Mouse (Mus musculus) liver, postnatal 0 days (tissue): ENCODE measurements around the gene Kat14. TPM values are rescaled to one million over a fixed set of nuclear protein-coding genes. Genes with fewer than 3 reads are reported as not detected.
A peak's percentile ranks its signal among the peaks of the same experiment; 100 is the strongest.

Source experiments
- ATAC-seq: fragments of 200-750 bp; cut with Nextera tagmentation; 2 replicates; pipeline ENCODE4 v1.8.0; 2017; ENCODE audit warnings: mild to moderate bottlenecking, moderate library complexity
- DNase-seq: peaks from one replicate; pipeline ENCODE4 v3.0.0-alpha.2; 2016
- H3K27ac ChIP-seq: fragments of 300-500 bp; sonication (generic); 2 replicates; pipeline ENCODE4 v1.5.1; 2014; ENCODE audit warnings: antibody characterized with exemption, moderate library complexity, mild to moderate bottlenecking, low read depth
- H3K27me3 ChIP-seq: fragments of 300-500 bp; sonication (generic); 2 replicates; pipeline ENCODE4 v1.6.1; 2014; ENCODE audit warnings: low read length, control low read depth, mixed read lengths; ENCODE audit not compliant: insufficient read depth
- H3K36me3 ChIP-seq: fragments of 300-500 bp; sonication (generic); replicated peaks from 2 replicates; pipeline ENCODE4 v1.6.1; 2014; ENCODE audit warnings: mild to moderate bottlenecking, control low read depth, low read length, moderate library complexity, mixed read lengths; ENCODE audit not compliant: insufficient read depth
- H3K4me1 ChIP-seq: fragments of 300-500 bp; sonication (generic); 2 replicates; pipeline ENCODE4 v1.6.1; 2014; ENCODE audit warnings: antibody characterized with exemption, mild to moderate bottlenecking, control low read depth; ENCODE audit not compliant: insufficient read depth
- H3K4me2 ChIP-seq: fragments of 300-500 bp; sonication (generic); 2 replicates; pipeline ENCODE4 v1.6.1; 2014; ENCODE audit warnings: low read depth, mild to moderate bottlenecking, low read length, moderate library complexity, mixed read lengths
- H3K4me3 ChIP-seq: fragments of 300-500 bp; sonication (generic); 2 replicates; pipeline ENCODE4 v1.5.1; 2014; ENCODE audit warnings: low read depth, low read length
- H3K9ac ChIP-seq: fragments of 300-500 bp; sonication (generic); replicated peaks from 2 replicates; pipeline ENCODE4 v1.6.1; 2014; ENCODE audit warnings: mild to moderate bottlenecking, moderate library complexity
- H3K9me3 ChIP-seq: fragments of 300-500 bp; sonication (generic); 2 replicates; pipeline ENCODE4 v1.6.1; 2016; ENCODE audit warnings: mild to moderate bottlenecking, control low read depth, low read length, mixed read lengths
- CTCF ChIP-seq: sonication (generic); IDR thresholded peaks from 2 replicates; pipeline ENCODE4 v1.5.1; 2016; ENCODE audit warnings: antibody characterized with exemption, low read depth
- EP300 ChIP-seq: IDR thresholded peaks from 2 replicates; pipeline ENCODE4 v1.6.1; 2016; ENCODE audit warnings: antibody characterized with exemption, low read depth, mild to moderate bottlenecking
- WGBS: fragments of 180-500 bp; shearing (Covaris S2); extraction: QIAGEN DNeasy Blood & Tissue Kit; methylation state at CpG from one replicate; pipeline ENCODE4 v1.1.7; 2014; ENCODE audit not compliant: insufficient replicate concordance; 5-methylcytosine and 5-hydroxymethylcytosine counted together
- polyA plus RNA-seq: library from polyadenylated mRNA; unstranded; fragments of >200 nt; fragmentation: Nextera tagmentation; extraction: Ambion mirVana; gene quantifications from 2 replicates; pipeline ENCODE4 v1.2.1, GENCODE M21; 2015

The Kat14 gene
- polyA plus RNA-seq, 1 experiment from 2014 or later: 12.3 TPM

DNA sequence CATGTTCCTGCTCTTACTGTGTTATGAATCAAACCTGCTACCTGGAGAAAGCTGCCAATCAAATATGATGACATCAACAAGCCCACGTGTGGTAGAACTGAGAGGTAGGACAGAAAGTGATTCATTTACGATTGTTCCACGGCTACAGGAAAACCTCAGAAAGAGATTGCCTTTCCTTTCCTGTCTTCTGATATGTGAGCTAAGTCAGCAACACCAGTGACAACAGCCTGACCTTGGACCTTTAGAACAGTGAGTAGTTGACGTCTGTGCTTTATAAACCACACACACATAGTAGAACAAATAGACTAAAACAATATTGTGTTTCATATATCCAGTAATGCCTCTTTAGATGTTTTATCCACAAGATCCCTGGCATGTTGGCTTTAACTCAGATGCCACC lies 25.6 kb upstream of the Kat14 start:
- H3K27me3 ChIP-seq: no peaks in the 10 kb centered on the region
- H3K4me3 ChIP-seq: no peak overlapping the region
- ATAC-seq (no peak), DNase-seq (no peak)
- TF ChIP-seq CTCF: no peak
- no peak for TF ChIP-seq EP300
- no peaks in the 10 kb centered on the region for H3K9me3 ChIP-seq
- H3K27ac ChIP-seq: no peak overlapping the region
- no peaks in the 10 kb centered on the region for H3K36me3 ChIP-seq
- 23% methylated on average over 4 of the region's 4 CpGs for WGBS
- H3K9ac ChIP-seq: no peak overlapping the region
- H3K4me1 ChIP-seq: no peaks in the 10 kb centered on the region
- no peak overlapping the region for H3K4me2 ChIP-seq

DNA sequence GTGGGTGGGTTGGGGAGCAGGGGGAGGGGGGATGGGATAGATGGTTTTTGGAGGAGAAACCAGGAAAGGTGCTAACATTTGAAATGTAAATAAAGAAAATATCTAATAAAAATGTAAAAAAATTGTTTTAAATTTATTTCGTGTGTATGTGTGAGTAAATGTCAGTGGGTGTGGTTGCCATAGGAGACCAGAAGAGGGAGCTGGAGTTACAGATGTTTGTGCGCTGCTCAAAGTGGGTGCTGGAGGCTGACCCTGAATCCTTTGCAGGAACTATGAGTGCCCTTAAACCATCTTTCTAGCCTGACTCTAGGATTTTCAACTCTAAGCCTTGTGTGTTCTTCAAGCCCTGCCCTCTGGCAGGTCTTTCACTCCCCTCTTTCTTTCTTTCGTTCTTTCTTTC lies 20.3 kb upstream of the Kat14 start:
- DNase-seq (no peak), ATAC-seq (no peak)
- no peak overlapping the region for H3K9ac ChIP-seq
- no peaks in the 10 kb centered on the region for H3K36me3 ChIP-seq
- H3K4me3 ChIP-seq: no peak overlapping the region
- no peak overlapping the region for H3K4me2 ChIP-seq
- TF ChIP-seq CTCF: peak; percentile 53
- no peak for TF ChIP-seq EP300
- H3K4me1 ChIP-seq: no peaks in the 10 kb centered on the region
- H3K27me3 ChIP-seq: no peaks in the 10 kb centered on the region
- no peak overlapping the region for H3K27ac ChIP-seq
- 59% methylated on average over 3 of the region's 3 CpGs for WGBS
- no peaks in the 10 kb centered on the region for H3K9me3 ChIP-seq

DNA sequence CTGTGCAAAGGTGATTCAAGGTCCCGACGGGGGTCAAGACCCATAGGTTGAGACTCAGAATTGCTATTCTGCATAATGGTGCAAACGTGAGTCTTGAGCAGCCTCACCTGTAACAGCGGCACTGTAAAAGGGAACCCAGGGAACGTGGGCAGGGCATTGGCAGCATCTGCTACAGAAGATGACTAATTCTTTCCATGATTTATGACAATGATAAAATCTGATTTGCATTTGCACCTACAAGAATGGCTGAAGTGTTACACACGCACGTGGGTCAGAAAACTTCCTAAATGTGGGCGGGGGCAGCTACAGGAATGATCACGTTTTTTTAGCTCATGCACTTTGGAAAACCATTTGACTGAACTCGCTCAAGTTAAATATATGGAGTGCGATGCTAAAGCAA lies 15.9 kb upstream of the Kat14 start:
- TF ChIP-seq EP300: no peak
- no peak for TF ChIP-seq CTCF
- no peaks in the 10 kb centered on the region for H3K27me3 ChIP-seq
- no peaks in the 10 kb centered on the region for H3K4me1 ChIP-seq
- H3K27ac ChIP-seq: no peak overlapping the region
- no peak for ATAC-seq
- H3K9ac ChIP-seq: no peak overlapping the region
- H3K4me2 ChIP-seq: no peak overlapping the region
- H3K36me3 ChIP-seq: no peaks in the 10 kb centered on the region
- no peak overlapping the region for H3K4me3 ChIP-seq
- DNase-seq: no peak
- H3K9me3 ChIP-seq: no peaks in the 10 kb centered on the region
- WGBS: 82% methylated on average over 11 of the region's 11 CpGs

GRCm38 (mm10) chr2:144369020-144369421 lies 238 bp downstream of the Kat14 start:
- TF ChIP-seq CTCF (no peak), EP300 (no peak)
- DNase-seq (no peak), ATAC-seq (peak; percentile 85)
- H3K9ac ChIP-seq: peak overlapping the region; percentile 83
- H3K4me3 ChIP-seq: peak overlapping the region; percentile 93
- WGBS: under 1% methylated on average over 39 of the region's 43 CpGs
- H3K4me2 ChIP-seq: peak overlapping the region; percentile 84
- H3K27ac ChIP-seq: peak overlapping the region; percentile 94
- no peaks in the 10 kb centered on the region for H3K9me3 ChIP-seq
- no peaks in the 10 kb centered on the region for H3K27me3 ChIP-seq
- peaks cover 16% of the 10 kb centered on the region; the same call in 1 of the 2 replicates for H3K4me1 ChIP-seq
- peaks cover 9% of the 10 kb centered on the region for H3K36me3 ChIP-seq

DNA sequence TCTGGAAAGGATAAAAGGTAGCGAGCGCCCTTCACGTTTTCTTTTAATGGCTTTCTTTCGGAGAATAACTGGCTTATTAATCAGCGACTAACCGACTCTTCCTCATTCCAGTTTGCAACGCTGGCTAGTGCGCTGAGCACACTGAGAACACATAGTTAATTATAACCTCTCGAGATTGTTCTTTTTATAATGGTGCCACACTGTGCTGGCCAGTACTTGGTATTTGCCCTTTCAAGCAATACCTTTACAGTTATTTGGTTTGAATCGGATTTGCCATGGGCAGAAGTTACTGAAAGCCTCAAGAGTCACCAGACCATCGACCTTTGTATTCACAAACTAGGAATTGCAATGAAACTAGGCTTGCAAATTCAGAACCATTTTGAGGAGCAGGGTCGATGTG lies 728 bp downstream of the Kat14 start:
- peak overlapping the region; percentile 83 for H3K9ac ChIP-seq
- H3K9me3 ChIP-seq: no peaks in the 10 kb centered on the region
- under 1% methylated on average over 12 of the region's 12 CpGs for WGBS
- no peak for DNase-seq
- H3K36me3 ChIP-seq: peaks cover 13% of the 10 kb centered on the region
- TF ChIP-seq EP300: no peak
- TF ChIP-seq CTCF: no peak
- H3K27me3 ChIP-seq: no peaks in the 10 kb centered on the region
- peaks cover 16% of the 10 kb centered on the region; the same call in 1 of the 2 replicates for H3K4me1 ChIP-seq
- peak overlapping the region; percentile 93 for H3K4me3 ChIP-seq
- H3K4me2 ChIP-seq: peak overlapping the region; percentile 84
- peak overlapping the region; percentile 94 for H3K27ac ChIP-seq
- ATAC-seq: no peak

DNA sequence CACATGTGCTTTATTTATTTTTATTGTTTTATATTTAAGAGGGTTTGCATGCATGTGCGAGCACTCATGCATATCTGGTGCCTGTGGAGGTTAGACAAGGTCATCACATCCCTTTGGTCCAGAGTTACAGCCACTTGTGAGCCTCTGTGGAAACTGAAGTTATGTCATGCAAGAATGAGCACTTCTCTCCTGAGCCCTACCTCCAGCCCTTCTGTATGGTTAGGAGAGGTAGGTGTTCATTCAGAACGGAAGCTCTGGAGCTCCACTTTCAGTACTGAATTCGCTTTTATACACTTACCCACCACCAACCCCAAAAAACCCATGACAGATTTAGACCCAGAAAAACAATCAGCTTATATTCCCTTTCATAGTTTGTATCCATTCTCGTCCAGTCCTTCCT lies 2.8 kb downstream of the Kat14 start:
- H3K9ac ChIP-seq: no peak overlapping the region
- DNase-seq (no peak), ATAC-seq (no peak)
- TF ChIP-seq EP300 (no peak), CTCF (no peak)
- H3K27me3 ChIP-seq: no peaks in the 10 kb centered on the region
- WGBS: 90% methylated on average over 4 of the region's 4 CpGs
- peaks cover 16% of the 10 kb centered on the region; the same call in 1 of the 2 replicates for H3K4me1 ChIP-seq
- no peak overlapping the region for H3K4me3 ChIP-seq
- peaks cover 21% of the 10 kb centered on the region for H3K36me3 ChIP-seq
- no peaks in the 10 kb centered on the region for H3K9me3 ChIP-seq
- no peak overlapping the region for H3K4me2 ChIP-seq
- H3K27ac ChIP-seq: no peak overlapping the region

- peaks cover 33% of the 10 kb centered on the region for H3K36me3 ChIP-seq
- ATAC-seq (no peak), DNase-seq (no peak)
- TF ChIP-seq EP300 (no peak), CTCF (no peak)
- WGBS: 88% methylated on average over 9 of the region's 9 CpGs
- H3K27ac ChIP-seq: no peak overlapping the region
- H3K27me3 ChIP-seq: no peaks in the 10 kb centered on the region
- peaks cover 15% of the 10 kb centered on the region; the same call in 1 of the 2 replicates for H3K4me1 ChIP-seq
- no peak overlapping the region for H3K4me2 ChIP-seq
- no peak overlapping the region for H3K4me3 ChIP-seq
- no peak overlapping the region for H3K9ac ChIP-seq
- no peaks in the 10 kb centered on the region for H3K9me3 ChIP-seq
Measured at GRCm38 (mm10) chr2:144373063-144373462, 4.3 kb downstream of the Kat14 start.
